Comparison of ENCODE assay signal across 7 mouse cellular contexts in genomic region chrX:50602461-50602875, GRCm38 (mm10).
DNase-seq lines count a peak whose midpoint lies in the region; ATAC-seq lines count a peak whose summit lies in the region.
"Not testable (repeated sequence)": the region's sequence is repeated elsewhere in the genome, so short reads cannot be mapped to it uniquely, and the experiment has no call there.

No protein-coding gene starts in this region.

- peak; percentile 53 for DNase-seq in adrenal gland, adult 2 months
- not testable (repeated sequence) for DNase-seq in forebrain, embryonic 10.5 days (ENCODE audit: extremely low spot score, low spot score)
- peak; percentile 61 for DNase-seq in lung, postnatal 25 days (ENCODE audit: low spot score)

- ATAC-seq in heart, embryonic 13.5 days (ENCODE audit: extremely low read depth, insufficient number of reproducible peaks, low FRiP score, low TSS enrichment); limb, embryonic 13.5 days (ENCODE audit: low FRiP score, low read depth): not testable (repeated sequence)
- peak; percentile 18 for ATAC-seq in inflammation-experienced regulatory T-cells, adult 6 months
- ATAC-seq in neural tube, embryonic 14.5 days (ENCODE audit: low read depth), result peak; percentile 38; the same call in 1 of the 2 replicates

- not testable (repeated sequence) for H3K4me1 ChIP-seq in forebrain, embryonic 10.5 days; heart, embryonic 13.5 days; limb, embryonic 13.5 days; neural tube, embryonic 14.5 days (ENCODE audit: control insufficient read depth, insufficient read depth, low read length)

- not testable (repeated sequence) for H3K9me3 ChIP-seq in forebrain, embryonic 10.5 days; heart, embryonic 13.5 days; limb, embryonic 13.5 days; neural tube, embryonic 14.5 days (ENCODE audit: control insufficient read depth, low read length)

- peak overlapping the region; percentile 72 for H3K27ac ChIP-seq in forebrain, embryonic 10.5 days
- 0 out of 2 replicates have a peak overlapping the region, but pooled peaks have one; percentile 8 for H3K27ac ChIP-seq in heart, embryonic 13.5 days (replicated peaks)
- not testable (repeated sequence) for H3K27ac ChIP-seq in limb, embryonic 13.5 days; neural tube, embryonic 14.5 days (ENCODE audit: low read depth, low read length)

- H3K4me3 ChIP-seq in forebrain, embryonic 10.5 days, result peak overlapping the region; percentile 26; the same call in 1 of the 2 replicates
- H3K4me3 ChIP-seq in heart, embryonic 13.5 days, result peak overlapping the region; percentile 38
- H3K4me3 ChIP-seq in limb, embryonic 13.5 days, result peak overlapping the region; percentile 26
- H3K4me3 ChIP-seq in neural tube, embryonic 14.5 days (ENCODE audit: low read depth, low read length), result peak overlapping the region; percentile 6; the same call in 1 of the 2 replicates

- H3K36me3 ChIP-seq in forebrain, embryonic 10.5 days (replicated peaks), result peaks cover 60% of the 10 kb centered on the region
- peaks cover 34% of the 10 kb centered on the region for H3K36me3 ChIP-seq in heart, embryonic 13.5 days
- H3K36me3 ChIP-seq in limb, embryonic 13.5 days; neural tube, embryonic 14.5 days (ENCODE audit: control insufficient read depth, insufficient read depth, low read length): not testable (repeated sequence)

- WGBS in forebrain, embryonic 10.5 days, result 72% methylated on average over 9 of the region's 9 CpGs
- 73% methylated on average over 9 of the region's 9 CpGs for WGBS in heart, embryonic 13.5 days
- 76% methylated on average over 9 of the region's 9 CpGs for WGBS in limb, embryonic 13.5 days
- 75% methylated on average over 9 of the region's 9 CpGs for WGBS in neural tube, embryonic 14.5 days

- H3K4me2 ChIP-seq in heart, embryonic 13.5 days, result peak overlapping the region; percentile 57
- H3K4me2 ChIP-seq in limb, embryonic 13.5 days (replicated peaks), result peak overlapping the region; percentile 36; the same call in 1 of the 2 replicates
- H3K4me2 ChIP-seq in neural tube, embryonic 14.5 days (ENCODE audit: low read depth, low read length), result not testable (repeated sequence)

- H3K9ac ChIP-seq in heart, embryonic 13.5 days; limb, embryonic 13.5 days; neural tube, embryonic 14.5 days (replicated peaks; ENCODE audit: low read depth, low read length): not testable (repeated sequence)

- not testable (repeated sequence) for H3K27me3 ChIP-seq in forebrain, embryonic 10.5 days (ENCODE audit: poor library complexity, severe bottlenecking); heart, embryonic 13.5 days (replicated peaks); limb, embryonic 13.5 days; neural tube, embryonic 14.5 days (ENCODE audit: control insufficient read depth, insufficient read depth, low read length)
